Mouse (Mus musculus) embryonic fibroblast, embryonic 13.5 days (primary cell): ENCODE measurements around the gene Fbxo34.

ENCODE experiments used
- CTCF ChIP-seq: IDR thresholded peaks from 2 replicates; pipeline ENCODE4 v1.5.1; 2011; ENCODE audit warnings: mild to moderate bottlenecking, control low read depth, low read length, moderate library complexity, borderline replicate concordance; ENCODE audit not compliant: insufficient read depth
- POLR2A ChIP-seq: IDR thresholded peaks from 2 replicates; pipeline ENCODE4 v1.6.1; 2011; ENCODE audit warnings: low read depth, mild to moderate bottlenecking, control low read depth, low read length, moderate library complexity

DNA sequence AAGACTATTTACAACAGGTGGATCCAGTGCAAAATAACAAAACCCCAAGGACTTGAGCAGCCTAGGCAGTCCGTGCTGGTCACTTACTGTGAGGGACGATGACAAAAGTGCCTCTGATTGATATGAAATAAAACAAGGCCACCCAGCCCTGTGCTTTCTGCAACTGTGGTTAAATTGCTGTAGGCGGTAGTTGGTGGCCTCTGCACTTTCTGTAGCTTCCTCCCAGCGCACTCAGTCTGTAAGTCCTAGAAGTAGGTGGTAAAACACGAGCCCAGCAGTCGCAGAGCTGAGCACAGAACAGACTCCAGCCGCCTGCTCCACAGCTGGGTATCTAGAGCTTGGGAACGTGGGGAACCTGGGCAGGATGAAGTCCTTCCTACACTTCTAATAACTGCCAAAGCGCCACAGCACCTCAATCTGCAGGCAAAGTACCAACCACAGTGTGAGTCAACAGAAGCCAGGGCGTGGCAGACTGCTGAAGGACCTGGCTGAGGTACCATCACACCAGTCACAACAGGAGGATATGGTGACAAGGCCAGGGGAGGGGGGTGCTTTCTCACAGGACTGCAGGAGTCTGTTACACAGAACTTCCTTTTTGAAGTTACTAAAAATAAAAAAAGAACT lies 91.2 kb downstream of the Fbxo34 start:
- TF ChIP-seq POLR2A, result no peak
- TF ChIP-seq CTCF, result no peak
